In genomic region chr5:107516087-107516486, GRCm38 (mm10) we compare ENCODE assay signal across 21 mouse cellular contexts. TPM values are rescaled to one million over a fixed set of nuclear protein-coding genes. Genes with fewer than 3 reads are reported as not detected.
DNase-seq lines count a peak whose midpoint lies in the region; ATAC-seq and TF ChIP-seq lines count a peak whose summit lies in the region.
"Had no signal": no experiment of that assay in that cellular context is flagged by ENCODE, and none has a peak within 500 bp of the region (broad histone marks: within the 10 kb centered on the region; RNA-seq: fewer than 3 reads in every experiment).

No protein-coding gene starts in this region.

- H3K27me3 ChIP-seq in heart, embryonic 11.5 days (ENCODE audit: control insufficient read depth, insufficient read depth, low read length) = no peaks in the 10 kb centered on the region
- H3K27me3 ChIP-seq: embryonic facial prominence, embryonic 12.5 days; forebrain, embryonic 13.5 days; forebrain, embryonic 15.5 days had no signal

- H3K4me3 ChIP-seq in left cerebral cortex, adult 2 months = no peak overlapping the region
- no peak overlapping the region for H3K4me3 ChIP-seq in heart, embryonic 11.5 days (ENCODE audit: low read depth, low read length)
- H3K4me3 ChIP-seq: embryonic facial prominence, embryonic 10.5 days; embryonic facial prominence, embryonic 12.5 days; forebrain, embryonic 13.5 days; forebrain, embryonic 15.5 days had no signal

- no peak for DNase-seq in left cerebral cortex, adult 2 months (ENCODE audit: extremely low spot score in 1 of 2, low spot score in 2 of 2)
- DNase-seq in left cerebral cortex, postnatal 36 days (ENCODE audit: low spot score in 2 of 2) = no peak
- DNase-seq in brain, adult 2 months (ENCODE audit: low read depth, low spot score) = peak; percentile 60
- peak; percentile 61 for DNase-seq in telencephalon, adult 2 months (ENCODE audit: low read depth, low spot score)
- DNase-seq: adrenal gland, adult 2 months; adrenal gland, postnatal 10 days; adrenal gland, postnatal 25 days; cerebellum, adult 11-12 months; cerebellum, adult 2 months; cerebellum, adult 9-10 months; cerebellum, postnatal 10 days; cerebellum, postnatal 25 days; forebrain, postnatal 0 days had no signal

- TF ChIP-seq CTCF in left cerebral cortex, adult 2 months (IDR thresholded peaks at IDR 0.05) = no peak

- H3K9ac ChIP-seq in heart, embryonic 11.5 days (ENCODE audit: low read depth, low read length) = no peak overlapping the region
- H3K9ac ChIP-seq: embryonic facial prominence, embryonic 12.5 days; forebrain, embryonic 13.5 days; forebrain, embryonic 15.5 days; forebrain, postnatal 0 days had no signal

- H3K27ac ChIP-seq in left cerebral cortex, adult 2 months = peak overlapping the region; percentile 70
- no peak overlapping the region for H3K27ac ChIP-seq in heart, embryonic 11.5 days (ENCODE audit: low read depth, low read length)
- H3K27ac ChIP-seq: embryonic facial prominence, embryonic 10.5 days; embryonic facial prominence, embryonic 12.5 days; forebrain, embryonic 13.5 days; forebrain, embryonic 15.5 days had no signal

- no peak overlapping the region for H3K4me2 ChIP-seq in heart, embryonic 11.5 days
- H3K4me2 ChIP-seq: embryonic facial prominence, embryonic 12.5 days; forebrain, embryonic 13.5 days; forebrain, embryonic 15.5 days had no signal

- no peaks in the 10 kb centered on the region for H3K4me1 ChIP-seq in heart, embryonic 11.5 days (ENCODE audit: control insufficient read depth, insufficient read depth, low read length)
- H3K4me1 ChIP-seq: embryonic facial prominence, embryonic 10.5 days; embryonic facial prominence, embryonic 12.5 days; forebrain, embryonic 13.5 days had no signal

- no peak for ATAC-seq in heart, embryonic 11.5 days (replicated peaks; ENCODE audit: insufficient number of reproducible peaks, low FRiP score, low TSS enrichment)
- ATAC-seq: forebrain, embryonic 13.5 days; forebrain, embryonic 15.5 days; forebrain, postnatal 0 days had no signal

- H3K9me3 ChIP-seq in heart, embryonic 11.5 days (replicated peaks; ENCODE audit: control insufficient read depth, low read length) = no peaks in the 10 kb centered on the region
- H3K9me3 ChIP-seq: embryonic facial prominence, embryonic 10.5 days; embryonic facial prominence, embryonic 12.5 days; forebrain, embryonic 13.5 days; forebrain, embryonic 15.5 days had no signal

- intact Hi-C loops in left cerebral cortex, adult 2 months (cut with DNase I) = no loop called here
- intact Hi-C loops in left cerebral cortex, postnatal 36 days (cut with DNase I) = no loop called here

- H3K36me3 ChIP-seq in heart, embryonic 11.5 days (ENCODE audit: control insufficient read depth, insufficient read depth, low read length) = no peaks in the 10 kb centered on the region
- H3K36me3 ChIP-seq: embryonic facial prominence, embryonic 10.5 days; embryonic facial prominence, embryonic 12.5 days had no signal

- 81% methylated on average over 1 of the region's 1 CpGs for WGBS in heart, embryonic 11.5 days (ENCODE audit: insufficient replicate concordance)

RNA-seq across cellular contexts. Expression of gene Gm42669, which starts 8.7 kb away (rescaled TPM):
- under 1 TPM; 0.18 to 0.42 TPM for total RNA-seq in left cerebral cortex, adult 2 months (2021)
- total RNA-seq in left cerebral cortex, postnatal 36 days (2021) = under 1 TPM; 0.30 to 0.59 TPM
- polyA plus RNA-seq in heart, embryonic 11.5 days (2014; fragmentation: Nextera tagmentation; extraction: Ambion mirVana) = 0.23 and 0.40 TPM in 2 replicates
- total RNA-seq: adrenal gland, adult 2 months; adrenal gland, postnatal 25 days; adrenal gland, postnatal 4 days had no signal
- polyA plus RNA-seq: adrenal gland, adult 2 months had no signal

RNA-seq across cellular contexts. Expression of gene 1700028K03Rik, which starts 18.4 kb away (rescaled TPM):
- total RNA-seq in left cerebral cortex, adult 2 months (2021) = 1 to 10 TPM in 1 of 2 experiments, under 1 TPM in 1; 0.68 to 1.3 TPM
- total RNA-seq in left cerebral cortex, postnatal 36 days (2021) = 1 to 10 TPM in 1 of 2 experiments, under 1 TPM in 1; 0.62 to 2.1 TPM
- 0.06 TPM in 1 of 2 replicates, not detected in the other for polyA plus RNA-seq in heart, embryonic 11.5 days (2014; fragmentation: Nextera tagmentation; extraction: Ambion mirVana)
- total RNA-seq: adrenal gland, adult 2 months; MEL had no signal
- polyA plus RNA-seq: C2C12 had no signal

Comparison
In these comparisons a context has a peak if more than half of its experiments do, and no peak if none do; other contexts are left out.
1. DNase-seq: peak in brain, adult 2 months (single experiment) and telencephalon, adult 2 months (single experiment); none in left cerebral cortex, adult 2 months (0 of 2) and left cerebral cortex, postnatal 36 days (0 of 2).